Mouse (Mus musculus) forebrain, embryonic 14.5 days (tissue): ENCODE data around the gene Rnaseh1. TPM values are rescaled to one million over a fixed set of nuclear protein-coding genes. Genes with fewer than 3 reads are reported as not detected.

ENCODE experiments used
- ATAC-seq: fragments of 200-750 bp; cut with Nextera tagmentation; 2 replicates; pipeline ENCODE4 v1.8.0; 2017; ENCODE audit warnings: mild to moderate bottlenecking, moderate library complexity
- DNase-seq: peaks from one replicate; pipeline ENCODE4 v3.0.0-alpha.2; 2015; ENCODE audit warnings: low spot score
- H3K27ac ChIP-seq: fragments of 300-500 bp; sonication (generic); 2 replicates; pipeline ENCODE4 v1.5.1; 2014; ENCODE audit warnings: low read depth, mild to moderate bottlenecking, control low read depth, low read length, moderate library complexity
- H3K27me3 ChIP-seq: fragments of 300-500 bp; sonication (generic); replicated peaks from 2 replicates; pipeline ENCODE4 v1.6.1; 2014; ENCODE audit warnings: low read length, control low read depth, mixed read lengths; ENCODE audit not compliant: control insufficient read depth, insufficient read depth
- H3K36me3 ChIP-seq: fragments of 300-500 bp; sonication (generic); 2 replicates; pipeline ENCODE4 v1.6.1; 2014; ENCODE audit warnings: low read length, control low read depth; ENCODE audit not compliant: control insufficient read depth, insufficient read depth
- H3K4me1 ChIP-seq: fragments of 300-500 bp; sonication (generic); 2 replicates; pipeline ENCODE4 v1.6.1; 2014; ENCODE audit warnings: antibody characterized with exemption, low read length, control low read depth; ENCODE audit not compliant: control insufficient read depth, insufficient read depth
- H3K4me2 ChIP-seq: fragments of 300-500 bp; sonication (generic); 2 replicates; pipeline ENCODE4 v1.6.1; 2014; ENCODE audit warnings: mild to moderate bottlenecking, control low read depth, low read length
- H3K4me3 ChIP-seq: fragments of 300-500 bp; sonication (generic); 2 replicates; pipeline ENCODE4 v1.5.1; 2014; ENCODE audit warnings: low read depth, low read length, control low read depth
- H3K9ac ChIP-seq: fragments of 300-500 bp; sonication (generic); 2 replicates; pipeline ENCODE4 v1.6.1; 2014; ENCODE audit warnings: mild to moderate bottlenecking, low read length, control low read depth, moderate library complexity
- H3K9me3 ChIP-seq: fragments of 300-500 bp; sonication (generic); replicated peaks from 2 replicates; pipeline ENCODE4 v1.6.1; 2016; ENCODE audit warnings: low read length, control low read depth, mixed read lengths; ENCODE audit not compliant: control insufficient read depth
- WGBS: fragments of 180-500 bp; shearing (Covaris S2); extraction: QIAGEN DNeasy Blood & Tissue Kit; methylation state at CpG from one replicate; pipeline ENCODE4 v1.1.7; 2014; 5-methylcytosine and 5-hydroxymethylcytosine counted together
- polyA plus RNA-seq: library from polyadenylated mRNA; unstranded; fragments of >200 nt; fragmentation: Nextera tagmentation; extraction: Ambion mirVana; gene quantifications from 2 replicates; pipeline ENCODE4 v1.2.1, GENCODE M21; 2014

Gene Rnaseh1
- polyA plus RNA-seq, 1 experiment from 2014 or later, result 26.1 TPM

DNA sequence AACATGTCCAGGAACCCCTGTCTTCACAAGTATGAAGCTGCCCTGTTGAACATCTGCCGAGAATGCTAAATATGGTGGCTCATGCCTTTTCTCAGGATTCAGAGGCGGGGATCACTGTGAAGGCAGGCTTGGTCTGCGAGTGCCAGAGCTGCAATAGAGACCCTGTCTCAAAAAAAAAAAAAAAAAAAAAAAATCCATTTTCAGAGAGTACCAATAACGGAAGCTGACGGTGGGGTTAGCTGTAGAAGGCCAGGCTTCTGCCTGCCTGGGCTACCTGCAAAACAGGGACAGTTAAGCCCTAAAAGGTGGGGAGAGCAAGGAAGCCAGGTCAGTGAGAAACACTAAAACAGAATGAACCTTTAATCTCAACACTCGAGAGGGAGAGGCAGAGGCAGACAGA lies 12.9 kb upstream of the Rnaseh1 start:
- 91% methylated on average over 6 of the region's 6 CpGs for WGBS

GRCm38 (mm10) chr12:28638778-28639177 lies 10.6 kb upstream of the Rnaseh1 start:
- H3K4me2 ChIP-seq, result no peak overlapping the region
- H3K4me3 ChIP-seq, result no peak overlapping the region
- peaks cover 8% of the 10 kb centered on the region for H3K4me1 ChIP-seq
- ATAC-seq (no peak), DNase-seq (no peak)
- H3K27ac ChIP-seq, result no peak overlapping the region
- no peak overlapping the region for H3K9ac ChIP-seq
- H3K36me3 ChIP-seq, result peaks cover 7% of the 10 kb centered on the region
- H3K9me3 ChIP-seq, result no peaks in the 10 kb centered on the region
- WGBS, result 79% methylated on average over 2 of the region's 2 CpGs
- no peaks in the 10 kb centered on the region; the same call in 1 of the 2 replicates for H3K27me3 ChIP-seq

More for the DNA sequence above, 12.9 kb upstream of the Rnaseh1 start:
- DNase-seq (no peak), ATAC-seq (no peak)
- no peak overlapping the region for H3K27ac ChIP-seq
- peak overlapping the region; percentile 85 for H3K4me3 ChIP-seq
- no peak overlapping the region; the same call in 1 of the 2 replicates for H3K9ac ChIP-seq
- H3K36me3 ChIP-seq, result peaks cover 30% of the 10 kb centered on the region
- no peaks in the 10 kb centered on the region for H3K27me3 ChIP-seq
- peaks cover 8% of the 10 kb centered on the region for H3K4me1 ChIP-seq
- peak overlapping the region; percentile 49 for H3K4me2 ChIP-seq
- no peaks in the 10 kb centered on the region for H3K9me3 ChIP-seq

GRCm38 (mm10) chr12:28662628-28663027 lies 13.2 kb downstream of the Rnaseh1 start:
- no peak overlapping the region for H3K4me3 ChIP-seq
- no peaks in the 10 kb centered on the region for H3K9me3 ChIP-seq
- DNase-seq, result no peak
- peaks cover 29% of the 10 kb centered on the region for H3K36me3 ChIP-seq
- no peaks in the 10 kb centered on the region for H3K27me3 ChIP-seq
- ATAC-seq, result no peak
- H3K4me1 ChIP-seq, result 0 out of 2 replicates have a peak, but pooled peaks cover 6% of the 10 kb centered on the region
- 84% methylated on average over 4 of the region's 4 CpGs for WGBS
- no peak overlapping the region for H3K9ac ChIP-seq
- no peak overlapping the region for H3K27ac ChIP-seq
- H3K4me2 ChIP-seq, result no peak overlapping the region

- Histone ChIP-seq H3K27ac (no peak overlapping the region), H3K4me3 (no peak overlapping the region), H3K36me3 (no peaks in the 10 kb centered on the region), H3K4me2 (no peak overlapping the region), H3K27me3 (no peaks in the 10 kb centered on the region), H3K4me1 (0 out of 2 replicates have a peak, but pooled peaks cover 6% of the 10 kb centered on the region), H3K9ac (no peak overlapping the region), H3K9me3 (no peaks in the 10 kb centered on the region)
- WGBS, result 77% methylated on average over 4 of the region's 4 CpGs
- DNase-seq, result no peak
- ATAC-seq, result no peak
These were observed 17.3 kb downstream of the Rnaseh1 start for GRCm38 (mm10) chr12:28666734-28667133.

GRCm38 (mm10) chr12:28667287-28667686 lies 17.9 kb downstream of the Rnaseh1 start:
- 0 out of 2 replicates have a peak, but pooled peaks cover 6% of the 10 kb centered on the region for H3K4me1 ChIP-seq
- ATAC-seq, result no peak
- no peaks in the 10 kb centered on the region for H3K9me3 ChIP-seq
- no peak overlapping the region for H3K4me3 ChIP-seq
- no peak for DNase-seq
- no peaks in the 10 kb centered on the region for H3K27me3 ChIP-seq
- H3K27ac ChIP-seq, result no peak overlapping the region
- WGBS, result 67% methylated on average over 8 of the region's 8 CpGs
- peak overlapping the region; percentile 8; the same call in 1 of the 2 replicates for H3K9ac ChIP-seq
- no peak overlapping the region for H3K4me2 ChIP-seq
- H3K36me3 ChIP-seq, result no peaks in the 10 kb centered on the region

DNA sequence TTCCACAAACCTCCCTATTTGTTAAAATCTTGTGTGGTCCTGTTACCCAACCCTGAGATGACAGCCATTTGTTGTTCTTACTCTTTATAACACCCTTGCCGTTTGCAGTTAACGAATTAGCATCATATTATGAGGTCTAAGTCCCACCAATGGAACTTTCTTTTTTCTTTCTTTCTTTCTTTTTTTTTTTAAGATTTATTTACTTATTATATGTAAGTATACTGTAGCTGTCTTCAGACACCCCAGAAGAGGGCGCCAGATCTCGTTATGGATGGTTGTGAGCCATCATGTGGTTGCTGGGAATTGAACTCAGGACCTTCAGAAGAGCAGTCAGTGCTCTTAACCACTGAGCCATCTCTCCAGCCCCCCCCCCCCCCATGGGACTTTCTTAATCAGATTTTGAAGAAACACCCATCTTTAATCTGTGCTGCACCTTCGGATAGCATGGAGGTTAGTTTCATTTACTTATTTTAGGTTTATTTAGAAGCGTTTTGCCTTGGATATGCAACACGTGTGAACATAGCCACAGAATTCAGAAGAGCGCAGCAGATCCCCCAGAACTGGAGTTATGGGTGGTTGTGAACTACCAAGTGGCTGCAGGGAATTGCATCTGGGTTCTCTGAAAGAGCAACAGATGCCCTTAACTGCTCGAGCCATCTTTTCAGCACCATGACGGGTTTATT lies 24.8 kb downstream of the Rnaseh1 start:
- Histone ChIP-seq H3K4me2 (peak overlapping the region; percentile 61; the same call in 1 of the 2 replicates), H3K4me3 (no peak overlapping the region), H3K4me1 (peaks cover 7% of the 10 kb centered on the region), H3K27ac (0 out of 2 replicates have a peak overlapping the region, but pooled peaks have one; percentile 92), H3K36me3 (no peaks in the 10 kb centered on the region), H3K9ac (no peak overlapping the region), H3K27me3 (no peaks in the 10 kb centered on the region), H3K9me3 (no peaks in the 10 kb centered on the region)
- ATAC-seq, result no peak
- no peak for DNase-seq
- 86% methylated on average over 10 of the region's 10 CpGs for WGBS

GRCm38 (mm10) chr12:28675121-28675924 lies 25.9 kb downstream of the Rnaseh1 start, which contains the start of gene Adi1:
Gene Adi1, plus strand, starts transcription at chr12:28675231.
- ATAC-seq (peak; percentile 97), DNase-seq (peak; percentile 94)

DNA sequence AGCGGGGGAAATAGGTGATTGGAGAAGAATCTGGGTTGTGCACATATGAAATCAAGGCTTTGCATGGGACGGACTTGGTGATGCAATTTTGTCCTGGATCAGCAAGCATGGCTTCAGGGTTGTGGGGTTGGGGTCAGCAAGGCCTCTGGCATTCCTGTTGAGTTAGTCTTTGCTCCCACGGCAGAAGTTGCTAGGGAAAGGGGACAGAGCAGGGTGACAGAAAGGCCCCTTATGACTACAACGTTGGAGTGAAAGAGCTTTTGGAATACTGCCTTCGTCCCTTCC lies 26.5 kb downstream of the Rnaseh1 start:
- peak overlapping the region; percentile 51 for H3K4me3 ChIP-seq

More at GRCm38 (mm10) chr12:28675121-28675924, 25.9 kb downstream of the Rnaseh1 start, which contains the start of gene Adi1:
- Histone ChIP-seq H3K27me3 (no peaks in the 10 kb centered on the region), H3K9ac (peak within 1 kb of the TSS; percentile 69), H3K9me3 (no peaks in the 10 kb centered on the region), H3K27ac (peak within 1 kb of the TSS; percentile 92), H3K4me3 (peak within 1 kb of the TSS; percentile 51), H3K4me1 (peaks cover 7% of the 10 kb centered on the region), H3K4me2 (peak within 1 kb of the TSS; percentile 61), H3K36me3 (no peaks in the 10 kb centered on the region)
- WGBS, result 5% methylated on average over 43 of the region's 53 CpGs

More for the DNA sequence above, 26.5 kb downstream of the Rnaseh1 start:
- Histone ChIP-seq H3K27ac (peak overlapping the region; percentile 92), H3K4me2 (peak overlapping the region; percentile 61), H3K9ac (peak overlapping the region; percentile 69), H3K4me1 (peaks cover 7% of the 10 kb centered on the region), H3K27me3 (no peaks in the 10 kb centered on the region), H3K9me3 (no peaks in the 10 kb centered on the region), H3K36me3 (no peaks in the 10 kb centered on the region)
- WGBS, result 73% methylated on average over 5 of the region's 5 CpGs
- no peak for DNase-seq
- no peak for ATAC-seq
